Mouse (Mus musculus) limb, embryonic 14.5 days (tissue): ENCODE data around the gene Hoxd3. TPM values are rescaled to one million over a fixed set of nuclear protein-coding genes. Genes with fewer than 3 reads are reported as not detected.
A peak's percentile ranks its signal among the peaks of the same experiment; 100 is the strongest.

Source experiments
- ATAC-seq: fragments of 200-750 bp; cut with Nextera tagmentation; 2 replicates; pipeline ENCODE4 v1.8.0; 2017; ENCODE audit warnings: low read depth, moderate number of reproducible peaks, moderate TSS enrichment; ENCODE audit not compliant: low FRiP score
- DNase-seq: peaks from one replicate; pipeline ENCODE4 v3.0.0-alpha.2; 2015; ENCODE audit warnings: low spot score
- H3K27ac ChIP-seq: fragments of 300-500 bp; sonication (generic); replicated peaks from 2 replicates; pipeline ENCODE4 v1.5.1; 2014; ENCODE audit warnings: low read depth, mild to moderate bottlenecking, low read length, moderate library complexity, mixed read lengths
- H3K27me3 ChIP-seq: fragments of 300-500 bp; sonication (generic); 2 replicates; pipeline ENCODE4 v1.6.1; 2014; ENCODE audit warnings: low read length, mixed read lengths; ENCODE audit not compliant: control insufficient read depth, insufficient read depth
- H3K36me3 ChIP-seq: fragments of 300-500 bp; sonication (generic); 2 replicates; pipeline ENCODE4 v1.6.1; 2014; ENCODE audit warnings: mild to moderate bottlenecking, low read length, moderate library complexity, mixed read lengths; ENCODE audit not compliant: control insufficient read depth, insufficient read depth
- H3K4me1 ChIP-seq: fragments of 300-500 bp; sonication (generic); 2 replicates; pipeline ENCODE4 v1.6.1; 2014; ENCODE audit warnings: antibody characterized with exemption, low read length, mixed read lengths; ENCODE audit not compliant: control insufficient read depth, insufficient read depth
- H3K4me2 ChIP-seq: fragments of 300-500 bp; sonication (generic); replicated peaks from 2 replicates; pipeline ENCODE4 v1.6.1; 2014; ENCODE audit warnings: low read depth, mild to moderate bottlenecking, low read length, moderate library complexity; ENCODE audit not compliant: severe bottlenecking
- H3K4me3 ChIP-seq: fragments of 300-500 bp; sonication (generic); replicated peaks from 2 replicates; pipeline ENCODE4 v1.5.1; 2014; ENCODE audit warnings: low read length
- H3K9ac ChIP-seq: fragments of 300-500 bp; sonication (generic); 2 replicates; pipeline ENCODE4 v1.6.1; 2014; ENCODE audit warnings: mild to moderate bottlenecking, low read depth, low read length, moderate library complexity; ENCODE audit not compliant: severe bottlenecking
- H3K9me3 ChIP-seq: fragments of 300-500 bp; sonication (generic); 2 replicates; pipeline ENCODE4 v1.6.1; 2016; ENCODE audit warnings: low read length; ENCODE audit not compliant: control insufficient read depth
- POLR2A ChIP-seq: fragments of 200-500 bp; IDR thresholded peaks from 2 replicates; pipeline ENCODE4 v1.8.0; 2012; ENCODE audit warnings: inconsistent platforms, mild to moderate bottlenecking, moderate library complexity, borderline replicate concordance; ENCODE audit not compliant: insufficient read depth, insufficient read length; ENCODE audit errors: extremely low read depth
- WGBS: fragments of 180-500 bp; shearing (Covaris S2); extraction: QIAGEN DNeasy Blood & Tissue Kit; methylation state at CpG from one replicate; pipeline ENCODE4 v1.1.7; 2014; 5-methylcytosine and 5-hydroxymethylcytosine counted together
- polyA plus RNA-seq, 2 experiments: library from polyadenylated mRNA; depleted of rRNA in 1 of 2; stranded (reverse) in 1 of 2; unstranded in 1 of 2; fragments of >200 nt; fragmentation: Nextera tagmentation in 1 of 2; extraction: Ambion mirVana in 1 of 2; gene quantifications; 2 replicates each; pipeline versions ENCODE4 v1.2.1 to v1.2.3; 2012 to 2014

Hoxd3 gene
- polyA plus RNA-seq, 2 experiments = 0.59 to 2.3 TPM

DNA sequence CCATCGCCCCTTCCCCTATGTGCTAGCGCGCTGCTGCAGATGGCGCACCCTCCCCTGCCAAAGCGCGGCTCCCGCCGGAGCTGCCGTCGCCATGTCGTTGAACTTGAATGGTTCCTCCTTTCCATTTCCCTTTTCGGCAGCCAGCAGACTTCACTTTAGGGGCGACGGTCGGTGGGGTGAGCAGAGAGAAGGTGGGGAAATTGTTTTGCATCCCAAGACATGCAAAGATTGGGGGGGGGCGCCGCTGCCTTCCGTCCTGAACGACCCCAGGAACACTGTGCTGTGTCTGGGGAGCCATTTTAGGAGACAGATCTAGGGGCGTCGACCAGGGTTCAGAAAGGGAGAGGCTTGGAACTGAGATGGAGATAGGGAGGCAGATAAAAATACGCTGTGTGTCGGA lies 31.7 kb upstream of the Hoxd3 start:
- DNase-seq (no peak), ATAC-seq (no peak)
- peaks cover 5% of the 10 kb centered on the region; the same call in 1 of the 2 replicates for H3K4me1 ChIP-seq
- H3K4me2 ChIP-seq = peak overlapping the region; percentile 96
- H3K27me3 ChIP-seq = peaks cover 34% of the 10 kb centered on the region
- H3K27ac ChIP-seq = peak overlapping the region; percentile 97
- H3K36me3 ChIP-seq = peaks cover 11% of the 10 kb centered on the region; the same call in 1 of the 2 replicates
- peak overlapping the region; percentile 99 for H3K9ac ChIP-seq
- H3K4me3 ChIP-seq = peak overlapping the region; percentile 74
- TF ChIP-seq POLR2A = no peak
- WGBS = 2% methylated on average over 22 of the region's 23 CpGs
- no peaks in the 10 kb centered on the region for H3K9me3 ChIP-seq

DNA sequence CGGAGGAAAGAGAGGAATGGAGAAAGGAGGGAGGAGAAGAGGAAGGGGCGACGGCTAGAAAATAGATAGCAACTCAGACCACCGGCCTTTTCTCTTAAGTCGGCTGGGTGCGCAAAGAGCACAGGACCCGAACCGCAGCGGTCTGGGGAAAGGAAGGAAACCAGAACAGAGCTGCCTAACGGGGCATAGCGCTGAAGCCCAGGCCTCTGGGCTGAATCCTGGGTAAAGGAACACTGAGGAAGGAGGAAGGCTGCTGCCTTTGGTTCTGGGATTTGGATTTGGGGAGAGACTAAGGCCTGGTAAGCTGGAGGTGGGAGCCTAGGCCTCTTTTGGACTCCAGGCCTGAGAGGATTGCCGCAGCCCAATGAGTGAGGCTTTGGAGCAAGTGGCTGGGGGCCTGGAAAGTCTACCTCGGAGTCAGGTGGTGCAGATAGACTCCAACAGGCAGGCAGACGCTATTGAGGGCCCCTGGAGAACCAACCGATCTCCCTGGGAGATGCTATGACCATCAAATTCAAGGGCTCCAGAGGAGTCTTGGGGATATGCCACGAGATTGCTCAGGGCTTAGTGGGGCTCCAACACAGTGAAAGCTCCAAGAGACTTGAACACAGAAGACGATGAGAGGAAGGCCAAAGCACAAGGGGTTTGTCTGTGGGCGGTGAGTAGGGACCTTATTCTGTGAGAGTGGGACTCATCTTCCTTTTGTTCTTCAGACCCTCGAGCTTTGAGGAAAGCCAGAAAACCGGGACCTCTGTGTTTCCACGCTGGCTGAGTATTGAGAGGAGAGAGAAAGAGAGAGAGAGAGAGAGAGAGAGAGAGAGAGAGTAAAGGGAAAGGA lies 30.9 kb upstream of the Hoxd3 start:
- peaks cover 11% of the 10 kb centered on the region; the same call in 1 of the 2 replicates for H3K36me3 ChIP-seq
- H3K4me1 ChIP-seq = peaks cover 5% of the 10 kb centered on the region; the same call in 1 of the 2 replicates
- ATAC-seq (no peak), DNase-seq (no peak)
- H3K4me3 ChIP-seq = peak overlapping the region; percentile 74
- H3K4me2 ChIP-seq = peak overlapping the region; percentile 96
- TF ChIP-seq POLR2A = no peak
- peak overlapping the region; percentile 99 for H3K9ac ChIP-seq
- peak overlapping the region; percentile 97 for H3K27ac ChIP-seq
- WGBS = 7% methylated on average over 21 of the region's 21 CpGs
- peaks cover 35% of the 10 kb centered on the region for H3K27me3 ChIP-seq
- no peaks in the 10 kb centered on the region for H3K9me3 ChIP-seq

DNA sequence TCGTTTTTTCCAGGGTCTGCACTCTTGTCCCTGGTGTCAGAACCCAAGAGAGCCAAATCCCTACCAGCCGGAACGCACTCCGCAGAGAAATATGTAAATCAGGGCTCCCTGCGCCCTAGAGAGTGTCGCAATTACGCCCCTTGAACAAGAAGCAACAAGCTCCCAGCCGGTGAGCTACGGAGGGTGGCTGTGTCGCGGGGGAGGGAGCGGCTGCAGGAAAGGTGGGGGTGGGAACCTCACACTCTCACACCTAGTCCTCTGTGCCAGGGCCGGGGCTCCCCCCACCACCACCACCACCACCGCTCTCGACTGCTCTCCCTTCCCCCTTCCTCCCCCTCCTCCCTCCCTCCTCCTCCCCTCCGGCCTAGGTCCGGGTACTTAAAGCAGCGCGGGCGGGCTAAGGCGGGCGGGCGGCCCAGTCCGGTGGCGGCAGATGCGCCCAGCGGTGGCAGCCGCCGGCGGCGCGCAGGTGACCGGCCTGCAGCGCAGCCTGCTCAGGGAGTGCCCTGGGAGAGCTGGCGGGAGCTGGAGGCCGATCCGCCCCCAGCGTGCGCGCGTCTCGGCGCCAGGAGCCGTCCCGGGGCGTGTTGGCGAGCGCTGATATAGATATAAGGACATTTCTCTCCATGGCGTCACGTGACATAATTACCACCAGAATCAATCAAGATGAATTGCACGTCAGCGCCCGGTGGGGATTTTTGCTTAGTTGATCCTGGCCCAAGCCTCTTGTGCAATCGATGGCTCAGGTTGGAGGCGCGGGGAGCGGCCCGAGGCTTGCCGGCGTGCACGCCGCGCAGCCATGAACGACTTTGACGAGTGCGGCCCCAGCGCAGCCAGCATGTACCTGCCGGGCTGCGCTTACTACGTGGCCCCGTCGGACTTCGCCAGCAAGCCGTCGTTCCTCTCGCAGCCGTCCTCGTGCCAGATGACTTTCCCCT lies 29.9 kb upstream of the Hoxd3 start:
- peak overlapping the region; percentile 99 for H3K9ac ChIP-seq
- under 1% methylated on average over 69 of the region's 78 CpGs for WGBS
- peaks cover 33% of the 10 kb centered on the region for H3K27me3 ChIP-seq

DNA sequence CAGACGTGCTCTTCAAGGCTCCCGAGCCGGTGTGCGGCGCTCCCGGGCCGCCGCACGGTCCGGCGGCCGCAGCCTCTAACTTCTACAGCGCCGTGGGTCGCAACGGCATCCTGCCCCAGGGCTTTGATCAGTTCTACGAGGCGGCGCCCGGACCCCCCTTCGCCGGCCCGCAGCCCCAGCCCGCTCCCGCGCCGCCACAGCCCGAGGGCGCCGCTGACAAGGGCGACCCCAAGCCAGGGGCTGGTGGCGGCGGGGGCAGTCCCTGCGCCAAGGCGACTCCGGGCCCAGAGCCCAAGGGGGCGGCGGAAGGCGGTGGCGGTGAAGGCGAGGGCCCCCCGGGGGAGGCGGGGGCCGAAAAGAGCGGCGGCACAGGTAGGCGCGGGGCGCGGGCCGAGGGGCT lies 28.9 kb upstream of the Hoxd3 start:
- Histone ChIP-seq H3K27ac (peak overlapping the region; percentile 97), H3K9ac (peak overlapping the region; percentile 99)

More for the DNA sequence above, 29.9 kb upstream of the Hoxd3 start:
- Histone ChIP-seq H3K4me1 (peaks cover 5% of the 10 kb centered on the region; the same call in 1 of the 2 replicates), H3K4me2 (peak overlapping the region; percentile 96), H3K9me3 (no peaks in the 10 kb centered on the region), H3K4me3 (peak overlapping the region; percentile 74), H3K27ac (peak overlapping the region; percentile 97), H3K36me3 (peaks cover 13% of the 10 kb centered on the region)
- ATAC-seq (peak; percentile 53), DNase-seq (peak; percentile 73)
- peak; percentile 31; the same call in 1 of the 2 replicates for TF ChIP-seq POLR2A

More for the DNA sequence above, 28.9 kb upstream of the Hoxd3 start:
- no peak for TF ChIP-seq POLR2A
- no peaks in the 10 kb centered on the region for H3K9me3 ChIP-seq
- H3K4me2 ChIP-seq = peak overlapping the region; percentile 96
- H3K4me3 ChIP-seq = peak overlapping the region; percentile 74
- ATAC-seq (peak; percentile 1; the same call in 1 of the 2 replicates), DNase-seq (no peak)
- 1% methylated on average over 26 of the region's 51 CpGs for WGBS
- H3K36me3 ChIP-seq = peaks cover 22% of the 10 kb centered on the region
- H3K4me1 ChIP-seq = peaks cover 5% of the 10 kb centered on the region; the same call in 1 of the 2 replicates
- peaks cover 32% of the 10 kb centered on the region for H3K27me3 ChIP-seq
